Mouse (Mus musculus): ENCODE results near the gene Ccdc181. TPM values are rescaled to one million over a fixed set of nuclear protein-coding genes. Genes with fewer than 3 reads are reported as not detected.

Ccdc181 gene
- total and polyA plus RNA-seq, 3 experiments: 11.0 to 15.8 TPM; not detected in 1

DNA sequence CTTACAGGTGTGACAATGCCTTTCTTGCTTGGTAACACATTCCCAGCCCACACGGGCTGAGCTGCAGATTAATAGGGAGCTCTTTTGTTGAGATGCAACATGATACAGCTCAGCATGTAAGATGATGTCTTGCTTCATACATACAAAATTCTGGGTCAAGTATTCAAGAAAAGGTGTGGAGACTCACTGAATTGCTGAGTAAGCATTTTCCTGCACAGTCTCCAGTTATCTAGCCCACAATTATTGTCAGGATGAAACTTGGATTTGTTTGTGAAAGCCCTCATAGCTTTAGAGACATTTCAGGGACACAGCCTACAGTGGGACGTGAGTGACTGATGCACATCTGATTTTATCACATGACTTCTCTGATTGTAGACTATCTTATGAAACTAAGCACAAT lies 33.9 kb upstream of the Ccdc181 start:
- Histone ChIP-seq H3K27ac (ENCODE audit: control insufficient read depth, low read depth, low read length) (no peak overlapping the region), H3K27me3 (ENCODE audit: control insufficient read depth in 1 of 2, insufficient read depth in 2 of 2, low read length in 2 of 2) (peaks cover 1 to 3% of the 10 kb centered on the region in 2 experiments), H3K4me3 (ENCODE audit: control insufficient read depth in 1 of 2, insufficient read depth in 1 of 2, low read depth in 2 of 2, low read length in 2 of 2) (no peak overlapping the region), H3K9me3 (replicated peaks; ENCODE audit: insufficient read depth, low read length) (no peaks in the 10 kb centered on the region), H3K4me1 (ENCODE audit: control insufficient read depth in 1 of 2, insufficient read depth in 2 of 2, low read length in 2 of 2) (no peaks in the 10 kb centered on the region; a peak in 1 of 4 replicates), H3K79me2 (ENCODE audit: control insufficient read depth, insufficient read depth, low read length, poor library complexity) (no peaks in the 10 kb centered on the region), H3K9ac (ENCODE audit: control insufficient read depth, low read depth, low read length, poor library complexity, severe bottlenecking) (no peak overlapping the region), H3K36me3 (ENCODE audit: control insufficient read depth in 1 of 2, insufficient read depth in 2 of 2, low read length in 2 of 2) (peaks cover 0 to under 1% of the 10 kb centered on the region in 2 experiments; a peak in 2 of 4 replicates)
- no peak for TF ChIP-seq RCOR1 (IDR thresholded peaks at IDR 0.05; ENCODE audit: low read depth, low read length)
- no peak for TF ChIP-seq ZNF384 (IDR thresholded peaks at IDR 0.05; ENCODE audit: low read depth, low read length)
- TF ChIP-seq MAFK (IDR thresholded peaks at IDR 0.05; ENCODE audit: borderline replicate concordance, low read depth, low read length): peak; percentile 96
- TF ChIP-seq SMC3 (IDR thresholded peaks at IDR 0.05; ENCODE audit: low read depth, low read length): no peak
- no peak for DNase-seq (ENCODE audit: low read depth, low spot score)

DNA sequence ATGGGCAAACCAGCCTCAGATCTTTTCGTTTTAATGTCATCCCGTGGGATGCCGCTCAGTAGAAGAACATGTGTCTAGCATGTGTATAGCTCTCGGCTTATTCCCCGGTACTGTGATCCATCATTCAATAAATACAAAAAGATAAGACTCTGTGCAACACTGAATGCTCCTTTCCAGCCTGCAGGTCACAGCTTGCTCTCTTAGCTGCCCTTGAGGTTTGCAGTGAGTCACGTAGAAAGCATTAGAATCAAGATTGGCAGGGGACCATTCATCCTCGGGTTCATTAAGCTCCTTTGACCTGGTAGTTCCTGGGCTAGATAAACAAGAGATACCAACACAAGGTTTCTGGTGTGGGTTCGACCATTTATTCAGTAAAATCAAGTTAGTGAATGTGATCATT lies 32.6 kb upstream of the Ccdc181 start:
- TF ChIP-seq POLR2AphosphoS5 (IDR thresholded peaks at IDR 0.05; ENCODE audit: borderline replicate concordance, low read depth, low read length): no peak
- no peak for TF ChIP-seq MEF2A (IDR thresholded peaks at IDR 0.05; ENCODE audit: extremely low read depth, insufficient replicate concordance, low read depth, low read length, poor library complexity, severe bottlenecking)
- no peak for TF ChIP-seq MYC (IDR thresholded peaks at IDR 0.05; ENCODE audit: low read depth, low read length)
- TF ChIP-seq USF1 (IDR thresholded peaks at IDR 0.05; ENCODE audit: low read depth, low read length): no peak
- no peak for TF ChIP-seq MYB (IDR thresholded peaks at IDR 0.05; ENCODE audit: low read depth, low read length)
- no peak for TF ChIP-seq ETS1 (IDR thresholded peaks at IDR 0.05; ENCODE audit: low read depth, low read length)
- TF ChIP-seq ELF1 (IDR thresholded peaks at IDR 0.05; ENCODE audit: low read depth, low read length): no peak
- H3K27ac ChIP-seq (ENCODE audit: control insufficient read depth, low read depth, low read length): no peak overlapping the region
- no peak for DNase-seq (ENCODE audit: low read depth, low spot score)
- H3K79me2 ChIP-seq (ENCODE audit: control insufficient read depth, insufficient read depth, low read length, poor library complexity): no peaks in the 10 kb centered on the region
- no peak overlapping the region for H3K4me3 ChIP-seq (ENCODE audit: control insufficient read depth in 1 of 2, insufficient read depth in 1 of 2, low read depth in 2 of 2, low read length in 2 of 2)
- no peak overlapping the region for H3K9ac ChIP-seq (ENCODE audit: control insufficient read depth, low read depth, low read length, poor library complexity, severe bottlenecking)
- no peaks in the 10 kb centered on the region for H3K9me3 ChIP-seq (replicated peaks; ENCODE audit: insufficient read depth, low read length)
- peaks cover 5% of the 10 kb centered on the region in 2 experiments for H3K4me1 ChIP-seq (ENCODE audit: control insufficient read depth in 1 of 2, insufficient read depth in 2 of 2, low read length in 2 of 2)
- peaks cover 1 to 2% of the 10 kb centered on the region in 2 experiments; a peak in 3 of 4 replicates for H3K27me3 ChIP-seq (ENCODE audit: control insufficient read depth in 1 of 2, insufficient read depth in 2 of 2, low read length in 2 of 2)
- peaks cover 0 to 10% of the 10 kb centered on the region in 2 experiments; a peak in 2 of 4 replicates for H3K36me3 ChIP-seq (ENCODE audit: control insufficient read depth in 1 of 2, insufficient read depth in 2 of 2, low read length in 2 of 2)

DNA sequence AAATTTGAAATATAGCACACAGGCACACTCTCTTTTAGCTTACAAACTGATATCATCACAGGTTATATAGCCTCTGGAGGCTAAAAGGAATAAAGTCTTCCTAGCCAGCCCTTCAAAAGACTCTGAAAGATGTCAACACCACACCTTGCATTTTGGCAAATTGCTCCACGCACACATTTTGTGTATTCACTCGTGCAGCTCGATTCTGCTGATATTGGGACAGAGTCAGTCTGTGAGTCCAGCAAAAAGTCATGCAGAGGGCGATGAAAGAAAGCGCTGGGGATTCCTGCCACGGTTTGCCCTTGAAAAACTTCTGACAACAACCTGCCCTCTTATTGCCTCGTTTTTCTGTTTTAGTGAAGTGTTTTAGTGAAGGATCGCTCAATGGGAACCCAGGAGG lies 27.9 kb upstream of the Ccdc181 start:
- H3K4me1 ChIP-seq (ENCODE audit: control insufficient read depth in 1 of 2, insufficient read depth in 2 of 2, low read length in 2 of 2): peaks cover 5 to 15% of the 10 kb centered on the region in 2 experiments
- peak overlapping the region; percentile 61 for H3K9ac ChIP-seq (ENCODE audit: control insufficient read depth, low read depth, low read length, poor library complexity, severe bottlenecking)
- peak; percentile 44 for DNase-seq (ENCODE audit: low read depth, low spot score)
- H3K27me3 ChIP-seq (ENCODE audit: control insufficient read depth in 1 of 2, insufficient read depth in 2 of 2, low read length in 2 of 2): peaks cover 1 to 2% of the 10 kb centered on the region in 2 experiments; a peak in 3 of 4 replicates
- no peaks in the 10 kb centered on the region for H3K9me3 ChIP-seq (replicated peaks; ENCODE audit: insufficient read depth, low read length)
- H3K36me3 ChIP-seq (ENCODE audit: control insufficient read depth in 1 of 2, insufficient read depth in 2 of 2, low read length in 2 of 2): peaks cover 0 to 17% of the 10 kb centered on the region in 2 experiments; a peak in 2 of 4 replicates
- peak overlapping the region; percentile 41 to 63 for H3K4me3 ChIP-seq (ENCODE audit: control insufficient read depth in 1 of 2, insufficient read depth in 1 of 2, low read depth in 2 of 2, low read length in 2 of 2)
- H3K79me2 ChIP-seq (ENCODE audit: control insufficient read depth, insufficient read depth, low read length, poor library complexity): peaks cover 9% of the 10 kb centered on the region
- TF ChIP-seq ZMIZ1 (IDR thresholded peaks at IDR 0.05; ENCODE audit: low read depth, low read length) (no peak), SIN3A (IDR thresholded peaks at IDR 0.05; ENCODE audit: low read length) (no peak), KAT2A (conservative IDR thresholded peaks at IDR 0.05; ENCODE audit: low read depth, low read length) (no peak), POLR2AphosphoS5 (IDR thresholded peaks at IDR 0.05; ENCODE audit: borderline replicate concordance, low read depth, low read length) (no peak), BHLHE40 (IDR thresholded peaks at IDR 0.05; ENCODE audit: borderline replicate concordance, low read depth, low read length) (no peak), CTCF (IDR thresholded peaks at IDR 0.05 in 2 of 3, conservative IDR thresholded peaks at IDR 0.05 in 1 of 3; ENCODE audit: control insufficient read depth in 1 of 3, insufficient read depth in 1 of 3, low read depth in 2 of 3, low read length in 3 of 3, poor library complexity in 1 of 3, severe bottlenecking in 1 of 3) (no peak), TCF12 (IDR thresholded peaks at IDR 0.05; ENCODE audit: low read depth, low read length) (no peak), UBTF (IDR thresholded peaks at IDR 0.05; ENCODE audit: borderline replicate concordance, insufficient read depth, low read depth, low read length) (no peak), CHD1 (IDR thresholded peaks at IDR 0.05; ENCODE audit: low read depth, low read length) (no peak), TBP (IDR thresholded peaks at IDR 0.05; ENCODE audit: low read depth, low read length) (no peak), RCOR1 (IDR thresholded peaks at IDR 0.05; ENCODE audit: low read depth, low read length) (no peak), ZNF384 (IDR thresholded peaks at IDR 0.05; ENCODE audit: low read depth, low read length) (no peak), POLR2A (IDR thresholded peaks at IDR 0.05; ENCODE audit: control insufficient read depth in 1 of 2, insufficient read depth in 1 of 2, low read depth in 1 of 2, low read length in 2 of 2, poor library complexity in 1 of 2) (no peak), MYB (IDR thresholded peaks at IDR 0.05; ENCODE audit: low read depth, low read length) (no peak), HCFC1 (IDR thresholded peaks at IDR 0.05; ENCODE audit: low read depth, low read length) (no peak), GABPA (IDR thresholded peaks at IDR 0.05; ENCODE audit: low read depth, low read length) (no peak), ELF1 (IDR thresholded peaks at IDR 0.05; ENCODE audit: low read depth, low read length) (no peak), TAL1 (IDR thresholded peaks at IDR 0.05; ENCODE audit: low read length) (no peak)
- H3K27ac ChIP-seq (ENCODE audit: control insufficient read depth, low read depth, low read length): peak overlapping the region; percentile 51; the same call in 1 of the 2 replicates

All from MEL (cell line).